Mouse (Mus musculus): ENCODE results near the gene Plpp1. TPM values are rescaled to one million over a fixed set of nuclear protein-coding genes. Genes with fewer than 3 reads are reported as not detected.

The Plpp1 gene
- polyA plus RNA-seq, 1 experiment = 102 TPM

DNA sequence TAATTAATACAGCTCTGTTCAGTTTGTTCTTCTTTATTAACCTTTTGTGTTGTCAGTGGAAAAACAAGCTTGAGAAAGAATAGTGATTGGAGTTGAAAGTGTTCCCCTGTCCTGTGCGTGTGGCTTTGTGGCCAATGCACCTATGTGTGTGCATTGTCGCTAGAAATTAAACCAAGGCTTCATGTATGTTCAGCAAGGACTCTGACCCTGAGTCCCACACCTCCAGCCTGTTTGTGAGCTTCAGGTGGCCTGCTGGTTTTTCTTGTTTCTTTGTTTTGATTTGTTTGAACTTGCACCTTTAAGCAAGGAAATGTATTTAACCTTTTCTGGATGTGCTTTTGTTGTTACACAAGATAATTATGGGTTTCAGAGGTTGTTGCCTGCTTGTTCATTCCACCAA, 29.0 kb downstream of the Plpp1 start:
- Histone ChIP-seq H3K27ac (ENCODE audit: insufficient read depth, low read depth, low read length) (no peak overlapping the region), H3K36me3 (ENCODE audit: control insufficient read depth, insufficient read depth, low read length) (peaks cover 9% of the 10 kb centered on the region), H3K27me3 (ENCODE audit: control insufficient read depth, insufficient read depth, low read length) (no peaks in the 10 kb centered on the region), H3K4me1 (ENCODE audit: control insufficient read depth, insufficient read depth, insufficient read length, low read length) (peaks cover 5% of the 10 kb centered on the region; the same call in 1 of the 2 replicates), H3K4me3 (ENCODE audit: low read depth, low read length) (no peak overlapping the region)
- TF ChIP-seq CTCF (IDR thresholded peaks at IDR 0.05; ENCODE audit: extremely low read depth, insufficient read length, insufficient replicate concordance, low read depth, low read length) = no peak
- no peak for TF ChIP-seq POLR2A (IDR thresholded peaks at IDR 0.05; ENCODE audit: low read depth, low read length)
- 63% methylated on average over 2 of the region's 2 CpGs for WGBS

- no peak for TF ChIP-seq CTCF (IDR thresholded peaks at IDR 0.05; ENCODE audit: extremely low read depth, insufficient read length, insufficient replicate concordance, low read depth, low read length)
- no peak for TF ChIP-seq POLR2A (IDR thresholded peaks at IDR 0.05; ENCODE audit: low read depth, low read length)
- Histone ChIP-seq H3K36me3 (ENCODE audit: control insufficient read depth, insufficient read depth, low read length) (0 out of 2 replicates have a peak, but pooled peaks cover 4% of the 10 kb centered on the region), H3K4me3 (ENCODE audit: low read depth, low read length) (no peak overlapping the region), H3K27ac (ENCODE audit: insufficient read depth, low read depth, low read length) (no peak overlapping the region), H3K27me3 (ENCODE audit: control insufficient read depth, insufficient read depth, low read length) (no peaks in the 10 kb centered on the region), H3K4me1 (ENCODE audit: control insufficient read depth, insufficient read depth, insufficient read length, low read length) (peaks cover 10% of the 10 kb centered on the region; the same call in 1 of the 2 replicates)
- WGBS = 64% methylated on average over 2 of the region's 2 CpGs
These were observed 32.0 kb downstream of the Plpp1 start for GRCm38 (mm10) chr13:112832589-112832988.

DNA sequence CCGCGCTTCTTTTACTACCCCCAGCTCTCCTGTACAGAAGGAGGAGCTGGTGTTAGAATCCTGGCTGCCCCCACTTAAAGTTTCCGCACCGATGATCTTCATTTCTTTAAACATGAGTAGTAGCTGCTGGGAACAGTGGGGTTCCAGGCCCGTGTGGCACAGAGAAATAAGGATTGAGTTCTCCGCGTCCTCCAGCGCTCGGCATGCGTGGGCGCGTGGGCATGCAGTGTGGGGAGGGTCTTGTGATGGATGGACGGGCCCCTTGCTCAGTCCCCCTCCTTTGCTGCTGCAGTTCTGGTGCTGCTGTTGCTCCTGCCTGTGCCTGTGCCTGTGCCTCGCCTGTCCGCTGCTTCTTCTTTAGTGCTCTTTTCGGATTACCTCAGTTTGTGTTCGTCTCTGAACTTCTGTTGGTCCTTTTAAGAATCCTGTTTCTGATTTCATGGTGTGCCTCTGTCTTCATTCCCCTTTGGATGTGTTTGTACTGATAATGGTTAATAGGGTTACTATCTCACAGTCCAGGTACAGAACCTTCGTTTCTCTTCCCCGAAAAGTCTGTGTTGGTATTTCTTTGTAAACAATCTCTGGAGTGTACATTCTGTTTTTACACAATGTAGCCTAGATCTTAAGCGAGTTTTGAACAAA, 32.8 kb downstream of the Plpp1 start:
- 0 out of 2 replicates have a peak, but pooled peaks cover 4% of the 10 kb centered on the region for H3K36me3 ChIP-seq (ENCODE audit: control insufficient read depth, insufficient read depth, low read length)
- H3K27ac ChIP-seq (ENCODE audit: insufficient read depth, low read depth, low read length) = no peak overlapping the region
- H3K4me1 ChIP-seq (ENCODE audit: control insufficient read depth, insufficient read depth, insufficient read length, low read length) = peaks cover 13% of the 10 kb centered on the region; the same call in 1 of the 2 replicates
- no peak overlapping the region for H3K4me3 ChIP-seq (ENCODE audit: low read depth, low read length)
- TF ChIP-seq POLR2A (IDR thresholded peaks at IDR 0.05; ENCODE audit: low read depth, low read length) (no peak), CTCF (IDR thresholded peaks at IDR 0.05; ENCODE audit: extremely low read depth, insufficient read length, insufficient replicate concordance, low read depth, low read length) (no peak)
- no peaks in the 10 kb centered on the region for H3K27me3 ChIP-seq (ENCODE audit: control insufficient read depth, insufficient read depth, low read length)
- WGBS = 78% methylated on average over 20 of the region's 20 CpGs

DNA sequence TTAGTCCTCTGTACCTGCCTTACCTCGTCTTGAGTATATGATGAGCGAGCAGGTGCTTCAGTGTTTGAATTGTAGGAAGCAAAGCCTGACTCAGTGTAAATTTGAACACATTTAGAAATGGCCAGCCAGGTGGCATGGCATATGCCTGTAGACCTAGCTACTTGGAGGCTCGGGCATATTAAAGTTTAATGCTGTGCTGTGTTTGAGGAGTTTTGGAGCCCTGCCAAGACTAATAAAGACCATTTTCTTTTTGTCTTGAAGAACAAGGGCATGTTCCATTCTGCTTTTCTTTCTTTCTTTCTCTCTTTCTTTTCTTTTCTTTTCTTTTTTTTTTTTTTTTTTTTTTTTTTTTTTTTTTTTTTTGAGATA, 33.3 kb downstream of the Plpp1 start:
- Histone ChIP-seq H3K4me1 (ENCODE audit: control insufficient read depth, insufficient read depth, insufficient read length, low read length) (peaks cover 13% of the 10 kb centered on the region; the same call in 1 of the 2 replicates), H3K4me3 (ENCODE audit: low read depth, low read length) (no peak overlapping the region), H3K36me3 (ENCODE audit: control insufficient read depth, insufficient read depth, low read length) (0 out of 2 replicates have a peak, but pooled peaks cover 4% of the 10 kb centered on the region), H3K27me3 (ENCODE audit: control insufficient read depth, insufficient read depth, low read length) (no peaks in the 10 kb centered on the region), H3K27ac (ENCODE audit: insufficient read depth, low read depth, low read length) (no peak overlapping the region)
- TF ChIP-seq POLR2A (IDR thresholded peaks at IDR 0.05; ENCODE audit: low read depth, low read length) (no peak), CTCF (IDR thresholded peaks at IDR 0.05; ENCODE audit: extremely low read depth, insufficient read length, insufficient replicate concordance, low read depth, low read length) (no peak)
- WGBS = 25% methylated on average over 3 of the region's 3 CpGs

GRCm38 (mm10) chr13:112835113-112835512, 34.5 kb downstream of the Plpp1 start:
- peaks cover 13% of the 10 kb centered on the region; the same call in 1 of the 2 replicates for H3K4me1 ChIP-seq (ENCODE audit: control insufficient read depth, insufficient read depth, insufficient read length, low read length)
- H3K36me3 ChIP-seq (ENCODE audit: control insufficient read depth, insufficient read depth, low read length) = 0 out of 2 replicates have a peak, but pooled peaks cover 4% of the 10 kb centered on the region
- H3K27me3 ChIP-seq (ENCODE audit: control insufficient read depth, insufficient read depth, low read length) = no peaks in the 10 kb centered on the region
- no peak overlapping the region for H3K4me3 ChIP-seq (ENCODE audit: low read depth, low read length)
- no peak for TF ChIP-seq POLR2A (IDR thresholded peaks at IDR 0.05; ENCODE audit: low read depth, low read length)
- no peak for TF ChIP-seq CTCF (IDR thresholded peaks at IDR 0.05; ENCODE audit: extremely low read depth, insufficient read length, insufficient replicate concordance, low read depth, low read length)
- H3K27ac ChIP-seq (ENCODE audit: insufficient read depth, low read depth, low read length) = no peak overlapping the region
- 70% methylated on average over 12 of the region's 12 CpGs for WGBS

- Histone ChIP-seq H3K4me1 (ENCODE audit: control insufficient read depth, insufficient read depth, insufficient read length, low read length) (peaks cover 13% of the 10 kb centered on the region; the same call in 1 of the 2 replicates), H3K27ac (ENCODE audit: insufficient read depth, low read depth, low read length) (no peak overlapping the region), H3K36me3 (ENCODE audit: control insufficient read depth, insufficient read depth, low read length) (0 out of 2 replicates have a peak, but pooled peaks cover 5% of the 10 kb centered on the region), H3K4me3 (ENCODE audit: low read depth, low read length) (no peak overlapping the region), H3K27me3 (ENCODE audit: control insufficient read depth, insufficient read depth, low read length) (no peaks in the 10 kb centered on the region)
- 88% methylated on average over 2 of the region's 2 CpGs for WGBS
- TF ChIP-seq POLR2A (IDR thresholded peaks at IDR 0.05; ENCODE audit: low read depth, low read length) = no peak
- no peak for TF ChIP-seq CTCF (IDR thresholded peaks at IDR 0.05; ENCODE audit: extremely low read depth, insufficient read length, insufficient replicate concordance, low read depth, low read length)
These were observed 36.4 kb downstream of the Plpp1 start for GRCm38 (mm10) chr13:112836951-112837350.

- no peaks in the 10 kb centered on the region for H3K27me3 ChIP-seq (ENCODE audit: control insufficient read depth, insufficient read depth, low read length)
- H3K36me3 ChIP-seq (ENCODE audit: control insufficient read depth, insufficient read depth, low read length) = peaks cover 5% of the 10 kb centered on the region; the same call in 1 of the 2 replicates
- WGBS = 53% methylated on average over 9 of the region's 9 CpGs
- H3K4me3 ChIP-seq (ENCODE audit: low read depth, low read length) = no peak overlapping the region
- peaks cover 13% of the 10 kb centered on the region; the same call in 1 of the 2 replicates for H3K4me1 ChIP-seq (ENCODE audit: control insufficient read depth, insufficient read depth, insufficient read length, low read length)
- TF ChIP-seq CTCF (IDR thresholded peaks at IDR 0.05; ENCODE audit: extremely low read depth, insufficient read length, insufficient replicate concordance, low read depth, low read length) (no peak), POLR2A (IDR thresholded peaks at IDR 0.05; ENCODE audit: low read depth, low read length) (no peak)
- H3K27ac ChIP-seq (ENCODE audit: insufficient read depth, low read depth, low read length) = no peak overlapping the region
These were observed 37.1 kb downstream of the Plpp1 start for GRCm38 (mm10) chr13:112837621-112838155.

All from small intestine, adult 2 months (tissue).